Comparison of ENCODE assay signal across 13 mouse cellular contexts in the genomic region with DNA sequence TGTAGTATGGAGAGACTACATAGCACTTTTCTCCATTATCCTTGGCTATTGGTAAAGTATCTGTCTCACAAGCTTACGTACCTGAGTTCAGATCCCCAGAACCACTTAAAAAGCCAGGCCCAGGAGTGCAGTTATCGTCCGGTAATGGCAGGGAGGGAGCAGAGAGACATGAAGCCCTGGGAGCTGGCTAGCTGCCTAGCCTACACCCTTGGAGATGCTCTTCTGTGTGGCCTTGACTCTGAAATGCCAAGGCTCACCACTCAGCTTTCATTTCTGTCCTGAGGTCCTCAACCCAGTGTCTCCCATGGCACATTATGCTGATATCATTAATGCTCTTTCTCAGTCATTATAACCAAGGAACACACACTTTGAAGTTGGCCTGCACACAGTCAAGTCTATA.
A peak's percentile ranks its signal among the peaks of the same experiment; 100 is the strongest.
DNase-seq lines count a peak whose midpoint lies in the region; ATAC-seq and TF ChIP-seq lines count a peak whose summit lies in the region.
"Had no signal": no experiment of that assay in that cellular context is flagged by ENCODE, and none has a peak within 500 bp of the region (broad histone marks: within the 10 kb centered on the region; RNA-seq: fewer than 3 reads in every experiment).

No protein-coding gene starts in this region.

- intact Hi-C loops in heart, adult 2 months (cut with DNase I): loop anchor here (2.0 to 5.0 kb wide), 2 partner anchors 37 to 101 kb away; no protein-coding TSS in a partner anchor
- intact Hi-C loops in left cerebral cortex, adult 2 months (cut with DNase I): no loop called here
- intact Hi-C loops in left cerebral cortex, postnatal 25 days (cut with DNase I): no loop called here

- no peak overlapping the region for H3K4me2 ChIP-seq in heart, embryonic 11.5 days
- no peak overlapping the region for H3K4me2 ChIP-seq in midbrain, embryonic 11.5 days
- H3K4me2 ChIP-seq in midbrain, embryonic 16.5 days (ENCODE audit: low read length): no peak overlapping the region
- H3K4me2 ChIP-seq in embryonic facial prominence, embryonic 13.5 days: no peak overlapping the region
- H3K4me2 ChIP-seq: liver, embryonic 12.5 days had no signal

- H3K4me1 ChIP-seq in heart, adult 2 months (ENCODE audit: control insufficient read depth, insufficient read depth, low read length): peaks cover 9% of the 10 kb centered on the region
- 0 out of 2 replicates have a peak, but pooled peaks cover 6% of the 10 kb centered on the region for H3K4me1 ChIP-seq in heart, embryonic 11.5 days (ENCODE audit: control insufficient read depth, insufficient read depth, low read length)
- H3K4me1 ChIP-seq in midbrain, embryonic 11.5 days (ENCODE audit: control insufficient read depth, insufficient read depth, low read length): peaks cover 18% of the 10 kb centered on the region
- peaks cover 10% of the 10 kb centered on the region; the same call in 1 of the 2 replicates for H3K4me1 ChIP-seq in midbrain, embryonic 16.5 days (ENCODE audit: control insufficient read depth, insufficient read depth, low read length)
- H3K4me1 ChIP-seq in embryonic facial prominence, embryonic 13.5 days: peaks cover 52% of the 10 kb centered on the region
- H3K4me1 ChIP-seq: liver, embryonic 12.5 days had no signal

- ATAC-seq in heart, embryonic 11.5 days (replicated peaks; ENCODE audit: insufficient number of reproducible peaks, low FRiP score, low TSS enrichment): no peak
- ATAC-seq in midbrain, embryonic 11.5 days (ENCODE audit: low FRiP score): no peak
- ATAC-seq in midbrain, embryonic 16.5 days: no peak
- ATAC-seq in embryonic facial prominence, embryonic 13.5 days (ENCODE audit: insufficient number of reproducible peaks, insufficient read depth, low FRiP score, low TSS enrichment, low read depth): no peak
- ATAC-seq: liver, embryonic 12.5 days had no signal

- H3K27me3 ChIP-seq in heart, adult 2 months (ENCODE audit: control insufficient read depth, insufficient read depth, low read length): no peaks in the 10 kb centered on the region
- no peaks in the 10 kb centered on the region for H3K27me3 ChIP-seq in heart, embryonic 11.5 days (ENCODE audit: control insufficient read depth, insufficient read depth, low read length)
- H3K27me3 ChIP-seq in midbrain, embryonic 11.5 days (ENCODE audit: control insufficient read depth, insufficient read depth, low read length): no peaks in the 10 kb centered on the region
- H3K27me3 ChIP-seq in midbrain, embryonic 16.5 days (ENCODE audit: control insufficient read depth, insufficient read depth, low read depth, low read length): no peaks in the 10 kb centered on the region
- H3K27me3 ChIP-seq in embryonic facial prominence, embryonic 13.5 days: no peaks in the 10 kb centered on the region
- H3K27me3 ChIP-seq: liver, embryonic 12.5 days; Patski had no signal

- TF ChIP-seq CTCF in heart, adult 2 months (IDR thresholded peaks at IDR 0.05): no peak
- no peak for TF ChIP-seq CTCF in left cerebral cortex, adult 2 months (IDR thresholded peaks at IDR 0.05)

- TF ChIP-seq POLR2A in heart, adult 2 months (IDR thresholded peaks at IDR 0.05; ENCODE audit: insufficient read depth, low read depth, low read length): no peak

- TF ChIP-seq EP300 in heart, adult 2 months (IDR thresholded peaks at IDR 0.05; ENCODE audit: insufficient read depth, low read depth, low read length): no peak

- H3K27ac ChIP-seq in heart, adult 2 months: peak overlapping the region; percentile 90; the same call in 1 of the 2 replicates
- H3K27ac ChIP-seq in heart, embryonic 11.5 days (ENCODE audit: low read depth, low read length): no peak overlapping the region
- no peak overlapping the region for H3K27ac ChIP-seq in midbrain, embryonic 11.5 days (ENCODE audit: low read depth, low read length)
- no peak overlapping the region for H3K27ac ChIP-seq in midbrain, embryonic 16.5 days (ENCODE audit: low read length)
- peak overlapping the region; percentile 44 for H3K27ac ChIP-seq in embryonic facial prominence, embryonic 13.5 days
- no peak overlapping the region for H3K27ac ChIP-seq in left cerebral cortex, adult 2 months

- DNase-seq in heart, adult 2 months: no peak
- DNase-seq in midbrain, embryonic 11.5 days (ENCODE audit: low spot score, missing footprints): peak; percentile 80
- peak; percentile 84 to 86 for DNase-seq in adrenal gland, postnatal 36 days
- DNase-seq in left cerebral cortex, adult 2 months (ENCODE audit: extremely low spot score in 1 of 2, low spot score in 2 of 2): no peak
- DNase-seq in left cerebral cortex, postnatal 25 days (ENCODE audit: low spot score in 2 of 2): no peak
- DNase-seq: gastrocnemius, postnatal 14 days; lung, postnatal 36 days; right cerebral cortex, adult 18-20 months had no signal

- H3K79me2 ChIP-seq in heart, adult 2 months (replicated peaks; ENCODE audit: control insufficient read depth, insufficient read depth, low read length): no peaks in the 10 kb centered on the region

- H3K9ac ChIP-seq in heart, adult 2 months (ENCODE audit: low read depth, low read length): peak overlapping the region; percentile 47
- H3K9ac ChIP-seq in heart, embryonic 11.5 days (ENCODE audit: low read depth, low read length): no peak overlapping the region
- H3K9ac ChIP-seq in midbrain, embryonic 11.5 days (ENCODE audit: low read length): no peak overlapping the region
- no peak overlapping the region for H3K9ac ChIP-seq in midbrain, embryonic 16.5 days (ENCODE audit: low read depth, low read length)
- no peak overlapping the region for H3K9ac ChIP-seq in embryonic facial prominence, embryonic 13.5 days
- H3K9ac ChIP-seq: liver, embryonic 12.5 days had no signal

- 53% methylated on average over 3 of the region's 3 CpGs for WGBS in heart, adult 2 months
- 88% methylated on average over 3 of the region's 3 CpGs for WGBS in heart, embryonic 11.5 days (ENCODE audit: insufficient replicate concordance)
- WGBS in midbrain, embryonic 11.5 days: 93% methylated on average over 3 of the region's 3 CpGs
- WGBS in midbrain, embryonic 16.5 days: 85% methylated on average over 3 of the region's 3 CpGs
- 77% methylated on average over 3 of the region's 3 CpGs for WGBS in embryonic facial prominence, embryonic 13.5 days

- H3K36me3 ChIP-seq in heart, adult 2 months (ENCODE audit: control insufficient read depth, insufficient read depth, low read length): no peaks in the 10 kb centered on the region
- peaks cover 7% of the 10 kb centered on the region; the same call in 1 of the 2 replicates for H3K36me3 ChIP-seq in heart, embryonic 11.5 days (ENCODE audit: control insufficient read depth, insufficient read depth, low read length)
- peaks cover 9% of the 10 kb centered on the region; the same call in 1 of the 2 replicates for H3K36me3 ChIP-seq in midbrain, embryonic 11.5 days (ENCODE audit: control insufficient read depth, insufficient read depth, low read length)
- no peaks in the 10 kb centered on the region for H3K36me3 ChIP-seq in midbrain, embryonic 16.5 days (ENCODE audit: control insufficient read depth, insufficient read depth, low read length)
- peaks cover 56% of the 10 kb centered on the region for H3K36me3 ChIP-seq in embryonic facial prominence, embryonic 13.5 days

- H3K9me3 ChIP-seq in heart, embryonic 11.5 days (replicated peaks; ENCODE audit: control insufficient read depth, low read length): no peaks in the 10 kb centered on the region
- no peaks in the 10 kb centered on the region for H3K9me3 ChIP-seq in midbrain, embryonic 11.5 days (ENCODE audit: control insufficient read depth, low read length)
- no peaks in the 10 kb centered on the region for H3K9me3 ChIP-seq in midbrain, embryonic 16.5 days (replicated peaks; ENCODE audit: control insufficient read depth, low read length, poor library complexity, severe bottlenecking)
- no peaks in the 10 kb centered on the region for H3K9me3 ChIP-seq in embryonic facial prominence, embryonic 13.5 days
- H3K9me3 ChIP-seq: liver, embryonic 12.5 days had no signal

- H3K4me3 ChIP-seq in heart, adult 2 months: peak overlapping the region; percentile 23
- no peak overlapping the region for H3K4me3 ChIP-seq in heart, embryonic 11.5 days (ENCODE audit: low read depth, low read length)
- no peak overlapping the region for H3K4me3 ChIP-seq in midbrain, embryonic 11.5 days (ENCODE audit: low read depth, low read length)
- H3K4me3 ChIP-seq in midbrain, embryonic 16.5 days (ENCODE audit: low read depth, low read length): no peak overlapping the region
- no peak overlapping the region for H3K4me3 ChIP-seq in embryonic facial prominence, embryonic 13.5 days
- no peak overlapping the region for H3K4me3 ChIP-seq in left cerebral cortex, adult 2 months
- H3K4me3 ChIP-seq: liver, embryonic 12.5 days had no signal

Comparison
In these comparisons a context has a peak if more than half of its experiments do, and no peak if none do; other contexts are left out.
1. H3K27ac ChIP-seq: peak in heart, adult 2 months (single experiment) and embryonic facial prominence, embryonic 13.5 days (single experiment); none in heart, embryonic 11.5 days (single experiment), midbrain, embryonic 11.5 days (single experiment), midbrain, embryonic 16.5 days (single experiment) and left cerebral cortex, adult 2 months (single experiment).
2. DNase-seq: peak in midbrain, embryonic 11.5 days (single experiment) and adrenal gland, postnatal 36 days (2 of 2); none in heart, adult 2 months (0 of 2), left cerebral cortex, adult 2 months (0 of 2) and left cerebral cortex, postnatal 25 days (0 of 2).